Mouse (Mus musculus): ENCODE measurements at regions not wholly inside any gene's neighbourhood (a gene's known extent, or its start where the extent isn't known, plus 50 kb on each side); places are given as distances from the start of the nearest gene placed in this dataset.

- no peak for TF ChIP-seq CTCF (IDR thresholded peaks at IDR 0.05)
- no peak for DNase-seq
- intact Hi-C loops (cut with DNase I): no loop called here
These were observed 50.4 kb upstream of the Atg10 start for GRCm38 (mm10) chr13:91274131-91274530.

GRCm38 (mm10) chr13:91274615-91275014 is 50.8 kb upstream of the Atg10 start:
- peak; percentile 16 for DNase-seq
- intact Hi-C loops (cut with DNase I): no loop called here
- Histone ChIP-seq H3K27ac (no peak overlapping the region), H3K4me3 (no peak overlapping the region)
- TF ChIP-seq CTCF (IDR thresholded peaks at IDR 0.05): no peak

More at GRCm38 (mm10) chr13:91274131-91274530, 50.4 kb upstream of the Atg10 start:
- H3K4me3 ChIP-seq: no peak overlapping the region
- H3K27ac ChIP-seq: no peak overlapping the region

- intact Hi-C loops (cut with DNase I): no loop called here
- H3K4me3 ChIP-seq: no peak overlapping the region
- no peak overlapping the region for H3K27ac ChIP-seq
- no peak for DNase-seq
- no peak for TF ChIP-seq CTCF (IDR thresholded peaks at IDR 0.05)
These were observed 55.7 kb upstream of the Atg10 start for GRCm38 (mm10) chr13:91279487-91279886.

GRCm38 (mm10) chr13:91295552-91296170 is 71.9 kb upstream of the Atg10 start:
- TF ChIP-seq CTCF (IDR thresholded peaks at IDR 0.05): no peak
- DNase-seq: no peak
- no peak overlapping the region for H3K27ac ChIP-seq
- intact Hi-C loops (cut with DNase I): no loop called here
- no peak overlapping the region for H3K4me3 ChIP-seq

- Histone ChIP-seq H3K4me3 (no peak overlapping the region), H3K27ac (no peak overlapping the region)
- intact Hi-C loops (cut with DNase I): no loop called here
- DNase-seq: no peak
- TF ChIP-seq CTCF (IDR thresholded peaks at IDR 0.05): no peak
These were observed 72.9 kb upstream of the Atg10 start for GRCm38 (mm10) chr13:91296521-91297160.

GRCm38 (mm10) chr13:91301849-91302248 is 78.1 kb upstream of the Atg10 start:
- no peak overlapping the region for H3K27ac ChIP-seq
- TF ChIP-seq CTCF (IDR thresholded peaks at IDR 0.05): no peak
- no peak for DNase-seq
- H3K4me3 ChIP-seq: no peak overlapping the region
- intact Hi-C loops (cut with DNase I): no loop called here

GRCm38 (mm10) chr13:91305697-91306405 is 82.1 kb upstream of the Atg10 start:
- no peak for TF ChIP-seq CTCF (IDR thresholded peaks at IDR 0.05)
- intact Hi-C loops (cut with DNase I): no loop called here
- Histone ChIP-seq H3K27ac (no peak overlapping the region), H3K4me3 (no peak overlapping the region)
- DNase-seq: no peak

GRCm38 (mm10) chr13:91306545-91306944 is 82.8 kb upstream of the Atg10 start:
- DNase-seq: no peak
- H3K27ac ChIP-seq: no peak overlapping the region
- TF ChIP-seq CTCF (IDR thresholded peaks at IDR 0.05): no peak
- no peak overlapping the region for H3K4me3 ChIP-seq
- intact Hi-C loops (cut with DNase I): no loop called here

GRCm38 (mm10) chr13:91312905-91313571 is 89.3 kb upstream of the Atg10 start:
- no peak overlapping the region for H3K27ac ChIP-seq
- DNase-seq: no peak
- no peak overlapping the region for H3K4me3 ChIP-seq
- TF ChIP-seq CTCF (IDR thresholded peaks at IDR 0.05): no peak
- intact Hi-C loops (cut with DNase I): no loop called here

- TF ChIP-seq CTCF (IDR thresholded peaks at IDR 0.05): no peak
- intact Hi-C loops (cut with DNase I): no loop called here
- no peak overlapping the region for H3K4me3 ChIP-seq
- H3K27ac ChIP-seq: no peak overlapping the region
- no peak for DNase-seq
These were observed 98.6 kb upstream of the Atg10 start for GRCm38 (mm10) chr13:91322331-91322730.

GRCm38 (mm10) chr13:91326834-91327233 is 103.1 kb upstream of the Atg10 start:
- H3K4me3 ChIP-seq: no peak overlapping the region
- TF ChIP-seq CTCF (IDR thresholded peaks at IDR 0.05): no peak
- H3K27ac ChIP-seq: no peak overlapping the region
- intact Hi-C loops (cut with DNase I): no loop called here
- no peak for DNase-seq

GRCm38 (mm10) chr13:91334283-91334682 is 110.5 kb upstream of the Atg10 start:
- H3K27ac ChIP-seq: no peak overlapping the region
- no peak for TF ChIP-seq CTCF (IDR thresholded peaks at IDR 0.05)
- H3K4me3 ChIP-seq: no peak overlapping the region
- DNase-seq: no peak
- intact Hi-C loops (cut with DNase I): no loop called here

- Histone ChIP-seq H3K4me3 (no peak overlapping the region), H3K27ac (no peak overlapping the region)
- TF ChIP-seq CTCF (IDR thresholded peaks at IDR 0.05): no peak
- DNase-seq: no peak
- intact Hi-C loops (cut with DNase I): no loop called here
These were observed 115.9 kb upstream of the Ssbp2 start for GRCm38 (mm10) chr13:91344139-91344538.

Measured in gastrocnemius, adult 2 months (tissue).